Mouse (Mus musculus) T-helper 17 cell (primary cell): Measurements from ENCODE around the gene Sh3bgrl3.
"Not testable (repeated sequence)": the region's sequence is repeated elsewhere in the genome, so short reads cannot be mapped to it uniquely, and the experiment has no call there.

ENCODE experiments used
- in situ Hi-C, 2 experiments: fragments of 300-600 bp; cut with MboI, MseI; formaldehyde crosslinking; loops; 1 replicate in 1 of 2; 2 replicates in 1 of 2; pipeline ENCODE4 v1.15.1; 2025; ENCODE audit warnings: high pct_unique_total_duplicates in 2 of 2

The Sh3bgrl3 gene

GRCm38 (mm10) chr4:134128221-134128982 is at the start of gene Sh3bgrl3:
TSS of gene Sh3bgrl3 (minus strand) at chr4:134128789.
- in situ Hi-C loops = loop anchor here in 1 of 2 experiments (5.0 kb wide), 2 partner anchors 36 to 91 kb away; no protein-coding TSS in a partner anchor

GRCm38 (mm10) chr4:134172391-134172790 is 43.8 kb upstream of the Sh3bgrl3 start:
- in situ Hi-C loops = no loop called here

GRCm38 (mm10) chr4:134166906-134167305 is 38.3 kb upstream of the Sh3bgrl3 start:
- in situ Hi-C loops = no loop called here

GRCm38 (mm10) chr4:134165548-134166465 is 37.2 kb upstream of the Sh3bgrl3 start:
- in situ Hi-C loops = no loop called here

- in situ Hi-C loops = no loop called here
Measured at GRCm38 (mm10) chr4:134165024-134165423, 36.4 kb upstream of the Sh3bgrl3 start.

- in situ Hi-C loops = no loop called here
Measured at GRCm38 (mm10) chr4:134164591-134164990, 36.0 kb upstream of the Sh3bgrl3 start.

GRCm38 (mm10) chr4:134160071-134160470 is 31.5 kb upstream of the Sh3bgrl3 start:
- in situ Hi-C loops = not testable (repeated sequence)

GRCm38 (mm10) chr4:134158774-134159173 is 30.2 kb upstream of the Sh3bgrl3 start:
- in situ Hi-C loops = no loop called here

- in situ Hi-C loops = no loop called here
Measured at GRCm38 (mm10) chr4:134157558-134157957, 29.0 kb upstream of the Sh3bgrl3 start.

GRCm38 (mm10) chr4:134156744-134157143 is 28.2 kb upstream of the Sh3bgrl3 start:
- in situ Hi-C loops = no loop called here

- in situ Hi-C loops = no loop called here
Measured at GRCm38 (mm10) chr4:134155961-134156465, 27.4 kb upstream of the Sh3bgrl3 start.

GRCm38 (mm10) chr4:134155531-134155930 is 26.9 kb upstream of the Sh3bgrl3 start:
- in situ Hi-C loops = no loop called here

GRCm38 (mm10) chr4:134154354-134154753 is 25.8 kb upstream of the Sh3bgrl3 start:
- in situ Hi-C loops = no loop called here

- in situ Hi-C loops = no loop called here
Measured at GRCm38 (mm10) chr4:134153656-134154055, 25.1 kb upstream of the Sh3bgrl3 start.

- in situ Hi-C loops = no loop called here
Measured at GRCm38 (mm10) chr4:134152112-134152511, 23.5 kb upstream of the Sh3bgrl3 start.

GRCm38 (mm10) chr4:134149389-134149788 is 20.8 kb upstream of the Sh3bgrl3 start:
- in situ Hi-C loops = no loop called here

- in situ Hi-C loops = not testable (repeated sequence)
Measured at GRCm38 (mm10) chr4:134144297-134144696, 15.7 kb upstream of the Sh3bgrl3 start.

GRCm38 (mm10) chr4:134138857-134139256 is 10.3 kb upstream of the Sh3bgrl3 start:
- in situ Hi-C loops = no loop called here

- in situ Hi-C loops = no loop called here
Measured at GRCm38 (mm10) chr4:134136280-134136926, 7.8 kb upstream of the Sh3bgrl3 start.

GRCm38 (mm10) chr4:134132519-134133095 is 4.0 kb upstream of the Sh3bgrl3 start:
- in situ Hi-C loops = no loop called here

GRCm38 (mm10) chr4:134132117-134132516 is 3.5 kb upstream of the Sh3bgrl3 start:
- in situ Hi-C loops = no loop called here
